Mouse (Mus musculus) kidney, postnatal 0 days (tissue): Measurements from ENCODE around the gene Scd2. TPM values are rescaled to one million over a fixed set of nuclear protein-coding genes. Genes with fewer than 3 reads are reported as not detected.
"Not testable (repeated sequence)": the region's sequence is repeated elsewhere in the genome, so short reads cannot be mapped to it uniquely, and the experiment has no call there.

Experiments used
- ATAC-seq: fragments of 200-750 bp; cut with Nextera tagmentation; replicated peaks from 2 replicates; pipeline ENCODE4 v1.8.0; 2017; ENCODE audit warnings: low read depth, moderate number of reproducible peaks, moderate TSS enrichment, moderate library complexity; ENCODE audit not compliant: low FRiP score
- DNase-seq: peaks from one replicate; pipeline ENCODE4 v3.0.0-alpha.2; 2016; ENCODE audit warnings: low spot score
- H3K27ac ChIP-seq: fragments of 300-500 bp; sonication (generic); 2 replicates; pipeline ENCODE4 v1.5.1; 2014; ENCODE audit warnings: mild to moderate bottlenecking
- H3K27me3 ChIP-seq: fragments of 300-500 bp; sonication (generic); 2 replicates; pipeline ENCODE4 v1.6.1; 2014; ENCODE audit warnings: low read length, mixed read lengths; ENCODE audit not compliant: insufficient read depth
- H3K36me3 ChIP-seq: fragments of 300-500 bp; sonication (generic); 2 replicates; pipeline ENCODE4 v1.6.1; 2014; ENCODE audit warnings: low read length, mixed read lengths; ENCODE audit not compliant: insufficient read depth
- H3K4me1 ChIP-seq: fragments of 300-500 bp; sonication (generic); replicated peaks from 2 replicates; pipeline ENCODE4 v1.6.1; 2014; ENCODE audit warnings: antibody characterized with exemption, low read length, mixed read lengths; ENCODE audit not compliant: insufficient read depth
- H3K4me2 ChIP-seq: fragments of 300-500 bp; sonication (generic); 2 replicates; pipeline ENCODE4 v1.6.1; 2014; ENCODE audit warnings: mild to moderate bottlenecking, low read length, moderate library complexity, mixed read lengths
- H3K4me3 ChIP-seq: fragments of 300-500 bp; sonication (generic); replicated peaks from 2 replicates; pipeline ENCODE4 v1.5.1; 2014; ENCODE audit warnings: low read depth, low read length
- H3K9ac ChIP-seq: fragments of 300-500 bp; sonication (generic); 2 replicates; pipeline ENCODE4 v1.6.1; 2014; ENCODE audit warnings: low read depth, low read length
- H3K9me3 ChIP-seq: fragments of 300-500 bp; sonication (generic); replicated peaks from 2 replicates; pipeline ENCODE4 v1.6.1; 2016; ENCODE audit warnings: low read length, inconsistent platforms, mixed read lengths
- CTCF ChIP-seq: IDR thresholded peaks from 2 replicates; pipeline ENCODE4 v1.5.1; 2016; ENCODE audit warnings: antibody characterized with exemption, low read depth, mild to moderate bottlenecking, moderate library complexity
- WGBS: fragments of 180-500 bp; shearing (Covaris S2); extraction: QIAGEN DNeasy Blood & Tissue Kit; methylation state at CpG from one replicate; pipeline ENCODE4 v1.1.7; 2014; 5-methylcytosine and 5-hydroxymethylcytosine counted together
- polyA plus RNA-seq: library from polyadenylated mRNA; unstranded; fragments of >200 nt; fragmentation: Nextera tagmentation; extraction: Ambion mirVana; gene quantifications from 2 replicates; pipeline ENCODE4 v1.2.1, GENCODE M21; 2015

The Scd2 gene
- polyA plus RNA-seq, 1 experiment from 2014 or later: 81.1 TPM

DNA sequence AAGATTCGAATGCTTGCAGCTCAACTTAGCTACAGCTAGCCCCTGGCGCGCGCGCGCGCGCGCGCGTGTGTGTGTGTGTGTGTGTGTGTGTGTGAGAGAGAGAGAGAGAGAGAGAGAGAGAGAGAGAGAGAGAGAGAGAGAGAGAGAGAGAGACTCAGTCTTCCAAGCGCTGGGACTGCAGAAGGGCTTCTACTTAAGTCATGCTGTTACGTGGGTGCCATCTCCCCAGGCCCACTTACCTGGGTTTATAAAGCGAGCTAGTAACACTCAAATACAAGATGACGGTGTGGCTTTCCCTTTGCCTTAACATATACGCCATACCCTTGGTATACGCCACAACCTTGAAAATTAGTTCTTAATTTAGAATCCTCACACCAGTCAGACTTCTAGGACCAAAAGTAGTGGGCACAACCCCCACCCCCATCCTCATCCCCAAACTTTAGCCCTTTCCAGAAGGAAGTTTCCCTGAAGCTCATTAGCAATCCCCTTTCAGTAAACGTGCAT lies 25.9 kb upstream of the Scd2 start:
- Histone ChIP-seq H3K9ac (peak overlapping the region; percentile 67), H3K9me3 (no peaks in the 10 kb centered on the region), H3K4me2 (peak overlapping the region; percentile 82), H3K27me3 (no peaks in the 10 kb centered on the region), H3K4me1 (peaks cover 6% of the 10 kb centered on the region; the same call in 1 of the 2 replicates), H3K36me3 (no peaks in the 10 kb centered on the region), H3K27ac (peak overlapping the region; percentile 94), H3K4me3 (peak overlapping the region; percentile 53)
- no peak for ATAC-seq
- WGBS: 10% methylated on average over 18 of the region's 18 CpGs
- TF ChIP-seq CTCF: no peak
- DNase-seq: no peak

DNA sequence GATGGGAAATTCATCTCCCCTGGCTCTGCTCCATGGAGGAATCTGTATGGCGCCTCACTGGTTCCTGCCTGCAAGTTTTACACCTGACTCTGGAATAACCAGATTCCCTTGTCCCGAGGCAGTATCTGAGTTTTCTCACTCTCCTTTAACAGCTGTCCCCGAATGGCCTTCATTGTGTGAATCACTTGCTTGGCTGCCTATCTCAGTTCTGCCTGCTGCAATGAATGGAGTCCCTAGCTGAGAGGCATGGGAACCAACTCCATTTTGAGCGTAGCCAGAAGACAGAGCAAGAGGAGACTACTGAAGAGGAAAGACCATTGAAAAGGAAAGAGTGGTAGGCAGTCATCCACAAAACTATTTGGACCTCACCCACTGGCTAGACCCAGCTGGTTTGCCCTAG lies 19.8 kb upstream of the Scd2 start:
- Histone ChIP-seq H3K4me3 (no peak overlapping the region), H3K9me3 (no peaks in the 10 kb centered on the region), H3K27ac (no peak overlapping the region), H3K4me2 (no peak overlapping the region), H3K9ac (no peak overlapping the region), H3K4me1 (no peaks in the 10 kb centered on the region), H3K27me3 (no peaks in the 10 kb centered on the region), H3K36me3 (no peaks in the 10 kb centered on the region)
- no peak for ATAC-seq
- WGBS: 77% methylated on average over 4 of the region's 4 CpGs
- no peak for DNase-seq
- no peak for TF ChIP-seq CTCF

DNA sequence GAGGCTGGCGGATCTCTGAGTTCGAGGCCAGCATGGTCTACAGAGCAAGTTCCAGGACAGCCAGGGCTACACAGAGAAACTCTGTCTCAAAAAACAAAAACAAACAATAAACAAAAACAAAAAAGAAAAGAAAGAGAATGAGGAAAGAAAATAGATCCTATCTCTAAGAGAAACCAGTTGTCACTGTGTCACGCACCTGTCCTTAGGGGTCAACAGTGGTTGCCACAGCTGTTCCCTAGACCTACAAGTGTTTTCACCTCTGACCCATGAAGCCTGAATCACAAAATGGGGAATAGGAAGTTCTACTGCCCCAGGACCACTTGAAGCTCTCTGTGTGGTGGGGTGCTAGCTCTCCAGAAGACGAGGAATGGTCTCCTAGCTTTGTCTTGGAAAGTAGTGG lies 19.0 kb upstream of the Scd2 start:
- Histone ChIP-seq H3K36me3 (no peaks in the 10 kb centered on the region), H3K27me3 (no peaks in the 10 kb centered on the region), H3K9ac (no peak overlapping the region), H3K9me3 (no peaks in the 10 kb centered on the region), H3K27ac (no peak overlapping the region), H3K4me2 (no peak overlapping the region), H3K4me3 (no peak overlapping the region), H3K4me1 (no peaks in the 10 kb centered on the region)
- no peak for ATAC-seq
- 98% methylated on average over 4 of the region's 4 CpGs for WGBS
- DNase-seq: no peak
- no peak for TF ChIP-seq CTCF

GRCm38 (mm10) chr19:44275418-44275817 lies 18.1 kb upstream of the Scd2 start:
- 93% methylated on average over 1 of the region's 1 CpGs for WGBS
- DNase-seq: no peak
- no peak overlapping the region for H3K9ac ChIP-seq

GRCm38 (mm10) chr19:44276861-44277260 lies 16.6 kb upstream of the Scd2 start:
- whole genome bisulfite sequencing: 78% methylated on average over 5 of the region's 5 CpGs
- no peak overlapping the region for H3K9ac ChIP-seq
- peaks cover 9% of the 10 kb centered on the region for H3K4me1 ChIP-seq
- no peaks in the 10 kb centered on the region for H3K27me3 ChIP-seq
- no peak overlapping the region for H3K4me3 ChIP-seq
- no peak for DNase-seq
- H3K27ac ChIP-seq: no peak overlapping the region
- no peaks in the 10 kb centered on the region for H3K36me3 ChIP-seq
- no peaks in the 10 kb centered on the region for H3K9me3 ChIP-seq
- no peak for ATAC-seq
- TF ChIP-seq CTCF: no peak
- no peak overlapping the region for H3K4me2 ChIP-seq

More at GRCm38 (mm10) chr19:44275418-44275817, 18.1 kb upstream of the Scd2 start:
- H3K4me3 ChIP-seq: no peak overlapping the region
- TF ChIP-seq CTCF: no peak
- no peak for ATAC-seq
- no peaks in the 10 kb centered on the region for H3K4me1 ChIP-seq
- no peak overlapping the region for H3K27ac ChIP-seq
- no peaks in the 10 kb centered on the region for H3K9me3 ChIP-seq
- no peaks in the 10 kb centered on the region for H3K36me3 ChIP-seq
- H3K27me3 ChIP-seq: no peaks in the 10 kb centered on the region
- no peak overlapping the region for H3K4me2 ChIP-seq

DNA sequence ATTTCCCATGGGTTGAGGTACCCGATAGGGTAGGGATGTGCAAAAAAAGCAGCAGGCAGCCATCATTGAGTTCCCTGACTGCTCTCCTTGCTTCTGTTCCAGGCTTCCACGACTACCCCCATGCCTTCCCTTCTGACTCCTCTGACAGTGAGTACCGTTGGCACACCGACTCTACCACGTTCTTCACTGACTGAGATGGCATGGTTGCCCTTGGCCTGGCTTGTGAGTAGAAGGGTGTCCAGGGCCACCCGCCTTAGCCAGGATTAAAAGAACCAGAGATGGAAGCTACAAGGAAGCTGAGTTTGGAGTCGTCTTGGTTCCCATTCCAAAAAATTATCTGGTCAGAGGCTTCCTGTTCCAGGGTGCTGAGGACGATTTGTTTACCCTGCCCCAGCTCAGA lies 15.5 kb upstream of the Scd2 start:
- Histone ChIP-seq H3K4me2 (no peak overlapping the region), H3K4me3 (no peak overlapping the region), H3K27ac (no peak overlapping the region), H3K9me3 (no peaks in the 10 kb centered on the region), H3K9ac (no peak overlapping the region), H3K27me3 (no peaks in the 10 kb centered on the region), H3K36me3 (no peaks in the 10 kb centered on the region), H3K4me1 (peaks cover 16% of the 10 kb centered on the region)
- no peak for DNase-seq
- 85% methylated on average over 8 of the region's 8 CpGs for WGBS
- TF ChIP-seq CTCF: no peak
- ATAC-seq: no peak

- H3K36me3 ChIP-seq: no peaks in the 10 kb centered on the region
- peaks cover 25% of the 10 kb centered on the region for H3K4me1 ChIP-seq
- no peaks in the 10 kb centered on the region for H3K27me3 ChIP-seq
- H3K9ac ChIP-seq: no peak overlapping the region
- DNase-seq: peak; percentile 89
- no peaks in the 10 kb centered on the region for H3K9me3 ChIP-seq
- no peak for TF ChIP-seq CTCF
- H3K4me2 ChIP-seq: peak overlapping the region; percentile 21; the same call in 1 of the 2 replicates
- 7% methylated on average over 6 of the region's 6 CpGs for WGBS
- H3K4me3 ChIP-seq: no peak overlapping the region
- H3K27ac ChIP-seq: peak overlapping the region; percentile 79
- no peak for ATAC-seq
These were observed 12.7 kb upstream of the Scd2 start for GRCm38 (mm10) chr19:44280755-44281154.

DNA sequence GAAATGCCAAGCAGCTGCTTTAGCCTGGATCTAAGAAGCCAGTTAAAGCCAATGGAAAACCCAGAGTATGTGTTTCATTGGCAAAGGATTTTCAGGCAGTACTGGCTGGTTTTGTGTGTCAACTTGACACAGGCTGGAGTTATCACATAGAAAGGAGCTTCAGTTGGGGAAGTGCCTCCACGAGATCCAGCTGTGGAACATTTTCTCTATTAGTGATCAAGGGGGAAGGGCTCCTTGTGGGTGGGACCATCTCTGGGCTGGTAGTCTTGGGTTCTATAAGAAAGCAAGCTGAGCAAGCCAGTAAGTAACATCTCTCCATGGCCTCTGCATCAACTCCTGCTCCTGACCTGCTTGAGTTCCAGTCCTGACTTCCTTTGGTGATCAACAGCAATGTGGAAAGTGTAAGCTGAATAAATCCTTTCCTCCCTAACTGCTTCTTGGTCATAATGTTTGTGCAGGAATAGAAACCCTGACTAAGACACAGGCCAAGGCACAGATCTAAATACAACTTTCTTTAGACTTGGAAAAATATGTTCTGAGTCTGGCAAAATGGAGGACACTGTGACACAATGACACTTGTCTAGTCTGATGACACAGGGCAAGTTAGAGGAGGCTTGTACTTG lies 11.5 kb upstream of the Scd2 start:
- not testable (repeated sequence) for DNase-seq, H3K9ac ChIP-seq, ATAC-seq, H3K9me3 ChIP-seq, H3K4me2 ChIP-seq, H3K36me3 ChIP-seq, H3K27me3 ChIP-seq, H3K4me3 ChIP-seq
- peak overlapping the region; percentile 75 for H3K27ac ChIP-seq
- WGBS: 48% methylated on average over 1 of the region's 1 CpGs
- H3K4me1 ChIP-seq: peaks cover 29% of the 10 kb centered on the region
